Mouse (Mus musculus) kidney, adult 2 months (tissue): ENCODE data around the gene Ddit4.
A peak's percentile ranks its signal among the peaks of the same experiment; 100 is the strongest.

Experiments
- CTCF ChIP-seq: fragments of 200-500 bp; conservative IDR thresholded peaks from 2 replicates; pipeline ENCODE4 v1.5.1; 2011; ENCODE audit warnings: low read depth, mild to moderate bottlenecking, control low read depth, low read length, moderate library complexity, mixed read lengths; ENCODE audit not compliant: insufficient read depth, insufficient read length
- POLR2A ChIP-seq: fragments of 200-500 bp; IDR thresholded peaks from one replicate; pipeline ENCODE4 v1.6.1; 2011; ENCODE audit warnings: low read depth, low read length, control low read depth

DNA sequence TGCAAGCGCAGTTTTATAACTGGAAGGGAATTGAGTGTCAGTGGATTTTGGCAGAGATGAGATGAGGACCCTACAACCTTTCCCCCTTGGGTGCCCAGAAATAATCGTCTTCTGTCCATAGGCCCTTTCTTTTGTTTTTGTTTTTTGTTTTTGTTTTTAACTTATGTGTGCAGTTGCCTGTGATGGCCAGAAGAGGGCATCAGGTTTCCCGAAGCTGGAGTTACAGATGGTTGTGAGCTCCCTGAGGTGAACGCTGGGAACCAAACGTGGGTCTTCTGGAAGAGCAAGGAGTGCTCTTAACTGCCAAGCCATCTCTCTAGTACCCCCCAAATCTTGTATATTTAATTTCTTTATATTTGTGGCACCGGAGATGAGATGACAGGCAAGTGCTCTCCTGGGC, 15.1 kb upstream of the Ddit4 start:
- TF ChIP-seq CTCF (0 out of 2 replicates have a peak, but pooled peaks have one; percentile 23), POLR2A (no peak)
